Mouse (Mus musculus) cerebellum, adult 2 months (tissue): ENCODE results near the gene Adora1.
A peak's percentile ranks its signal among the peaks of the same experiment; 100 is the strongest.

Source experiments
- CTCF ChIP-seq: fragments of 200-500 bp; IDR thresholded peaks from 2 replicates; pipeline ENCODE4 v1.5.1; 2011; ENCODE audit warnings: low read depth, mild to moderate bottlenecking, control low read depth, low read length, moderate library complexity, borderline replicate concordance; ENCODE audit not compliant: insufficient read depth
- POLR2A ChIP-seq: fragments of 200-500 bp; IDR thresholded peaks from 2 replicates; pipeline ENCODE4 v1.6.1; 2011; ENCODE audit warnings: low read length, control low read depth, borderline replicate concordance; ENCODE audit not compliant: insufficient read depth

GRCm38 (mm10) chr1:134232778-134233531 lies 2.3 kb downstream of the Adora1 start:
- no peak for TF ChIP-seq CTCF
- TF ChIP-seq POLR2A: peak; percentile 36; the same call in 1 of the 2 replicates
